Mouse (Mus musculus): Measurements from ENCODE around the gene Khsrp.

GRCm38 (mm10) chr17:56999414-56999813 is 31.9 kb downstream of the Khsrp start:
- no peak for TF ChIP-seq CTCF (conservative IDR thresholded peaks at IDR 0.05; ENCODE audit: insufficient read depth, insufficient read length, low read depth, low read length)
- no peak for TF ChIP-seq POLR2A (IDR thresholded peaks at IDR 0.05; ENCODE audit: low read depth, low read length)

Data from kidney, adult 2 months (tissue).